Mouse (Mus musculus) bone marrow macrophage, adult 2 months (primary cell): ENCODE data around the gene Xpnpep1. TPM values are rescaled to one million over a fixed set of nuclear protein-coding genes. Genes with fewer than 3 reads are reported as not detected.

ENCODE experiments used
- H3K27ac ChIP-seq: 2 replicates; pipeline ENCODE4 v1.5.1; 2012; ENCODE audit warnings: low read depth, low read length; ENCODE audit not compliant: insufficient read depth
- H3K4me1 ChIP-seq: 2 replicates; pipeline ENCODE4 v1.6.1; 2012; ENCODE audit warnings: low read length; ENCODE audit not compliant: control insufficient read depth, insufficient read depth
- H3K4me3 ChIP-seq: 2 replicates; pipeline ENCODE4 v1.5.1; 2012; ENCODE audit warnings: mild to moderate bottlenecking, low read length, moderate library complexity; ENCODE audit not compliant: insufficient read depth
- CTCF ChIP-seq: IDR thresholded peaks from 2 replicates; pipeline ENCODE4 v1.5.1; 2012; ENCODE audit warnings: low read depth, mild to moderate bottlenecking, low read length, moderate library complexity
- POLR2A ChIP-seq: IDR thresholded peaks from 2 replicates; pipeline ENCODE4 v1.6.1; 2012; ENCODE audit warnings: mild to moderate bottlenecking, low read depth, low read length, borderline replicate concordance
- polyA plus RNA-seq: library from polyadenylated mRNA; stranded (reverse); fragments of >200 nt; gene quantifications from 2 replicates; pipeline ENCODE4 v1.2.4, GENCODE M21; 2012; ENCODE audit not compliant: missing spikeins, insufficient read depth, insufficient read length

Gene Xpnpep1
- polyA plus RNA-seq, 1 experiment, result 39.9 TPM

DNA sequence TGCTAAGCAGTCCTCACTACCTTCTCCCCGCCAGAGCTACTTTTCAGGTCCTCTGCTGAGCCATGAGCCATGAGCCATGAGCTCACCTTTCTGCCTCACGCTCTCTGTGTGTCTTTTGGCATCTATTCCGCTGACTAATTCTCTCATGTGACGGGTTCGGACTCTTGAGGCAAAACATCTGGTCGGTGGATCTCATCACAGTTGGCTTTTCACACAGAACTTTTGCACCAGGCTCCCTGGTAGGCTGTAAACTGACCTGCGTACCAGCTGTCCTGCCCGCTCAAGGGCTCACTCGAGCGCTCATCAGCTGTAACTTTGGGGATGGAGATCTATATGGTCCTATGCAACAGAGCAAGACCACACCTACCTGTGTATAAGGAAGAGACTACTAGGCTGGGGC is 26.9 kb upstream of the Xpnpep1 start:
- no peak overlapping the region for H3K27ac ChIP-seq
- H3K4me1 ChIP-seq, result no peaks in the 10 kb centered on the region
- H3K4me3 ChIP-seq, result no peak overlapping the region
- TF ChIP-seq POLR2A (no peak), CTCF (no peak)

DNA sequence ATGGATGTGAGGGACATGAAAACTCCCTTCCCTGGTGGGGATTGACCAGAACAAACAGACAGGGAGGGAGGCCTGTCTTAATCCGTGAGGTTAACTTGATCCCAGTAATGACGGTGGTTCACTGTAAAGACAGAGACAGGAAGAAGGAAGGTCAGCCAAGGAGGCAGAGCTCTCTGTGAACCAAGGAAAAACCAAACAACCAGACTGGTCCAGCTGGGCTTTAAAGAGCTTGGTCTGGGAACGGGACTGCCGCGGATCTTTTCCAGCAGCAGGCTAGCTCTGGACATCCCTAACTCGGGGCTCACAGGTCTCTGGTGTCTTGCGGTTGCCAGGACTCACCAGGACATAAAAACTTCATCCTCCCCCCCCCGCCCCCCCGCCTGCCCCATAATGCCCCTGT is 26.5 kb upstream of the Xpnpep1 start:
- H3K4me1 ChIP-seq, result no peaks in the 10 kb centered on the region
- no peak overlapping the region for H3K27ac ChIP-seq
- H3K4me3 ChIP-seq, result no peak overlapping the region
- TF ChIP-seq CTCF (no peak), POLR2A (no peak)

DNA sequence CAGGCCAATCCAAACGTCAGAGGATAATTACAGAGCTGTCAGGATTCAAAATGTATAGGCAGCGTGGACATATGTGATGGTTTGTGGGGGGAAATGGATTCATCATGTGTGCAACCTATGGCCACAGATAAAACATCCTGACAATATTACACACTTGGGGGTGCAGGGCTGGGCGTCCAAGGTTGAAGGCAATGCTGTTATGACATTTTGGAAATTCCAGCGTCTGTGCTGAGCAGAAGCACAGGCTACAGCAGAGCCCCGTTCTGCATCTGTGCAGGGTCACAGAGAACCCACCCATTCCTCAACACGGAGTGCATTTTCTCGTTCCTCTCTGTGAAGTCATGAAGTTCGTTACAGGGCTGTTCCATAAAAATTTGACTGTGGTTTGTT is 25.0 kb upstream of the Xpnpep1 start:
- H3K27ac ChIP-seq, result no peak overlapping the region
- TF ChIP-seq CTCF (no peak), POLR2A (no peak)
- H3K4me3 ChIP-seq, result no peak overlapping the region
- H3K4me1 ChIP-seq, result no peaks in the 10 kb centered on the region; the same call in 1 of the 2 replicates

DNA sequence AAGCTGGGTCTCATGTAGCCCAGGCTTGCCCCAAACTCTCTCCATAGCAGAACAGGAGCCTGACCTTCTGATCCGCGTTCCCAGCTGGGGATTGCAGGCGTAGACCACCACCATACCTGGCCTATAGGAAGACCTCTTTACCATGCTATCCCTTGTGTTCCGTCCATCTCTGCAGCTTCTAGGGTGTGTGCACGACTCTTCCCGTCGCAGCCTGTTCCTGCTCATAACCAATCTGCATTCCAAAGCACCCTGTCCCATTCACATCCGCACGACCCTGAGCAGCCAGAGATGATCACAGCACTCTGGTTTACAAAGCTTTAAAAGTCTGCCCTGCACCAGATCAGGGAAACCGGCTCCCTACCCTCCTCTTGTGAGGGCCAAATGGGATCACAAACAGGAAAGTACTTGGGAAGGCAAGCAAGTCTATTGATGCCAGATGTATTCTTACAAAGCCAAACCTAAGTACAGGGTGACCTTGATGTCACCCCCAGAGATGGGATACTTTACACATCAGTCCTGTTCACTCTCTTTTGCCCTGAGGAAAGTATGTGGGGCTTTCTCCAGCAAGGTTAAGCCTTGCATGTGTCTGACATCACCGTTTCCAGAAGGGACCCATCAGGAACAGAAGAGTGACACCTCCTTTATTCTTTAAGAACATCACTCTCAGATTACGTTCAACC is 24.4 kb upstream of the Xpnpep1 start:
- no peak overlapping the region for H3K4me3 ChIP-seq
- H3K27ac ChIP-seq, result no peak overlapping the region
- H3K4me1 ChIP-seq, result no peaks in the 10 kb centered on the region; the same call in 1 of the 2 replicates
- TF ChIP-seq CTCF (no peak), POLR2A (no peak)

DNA sequence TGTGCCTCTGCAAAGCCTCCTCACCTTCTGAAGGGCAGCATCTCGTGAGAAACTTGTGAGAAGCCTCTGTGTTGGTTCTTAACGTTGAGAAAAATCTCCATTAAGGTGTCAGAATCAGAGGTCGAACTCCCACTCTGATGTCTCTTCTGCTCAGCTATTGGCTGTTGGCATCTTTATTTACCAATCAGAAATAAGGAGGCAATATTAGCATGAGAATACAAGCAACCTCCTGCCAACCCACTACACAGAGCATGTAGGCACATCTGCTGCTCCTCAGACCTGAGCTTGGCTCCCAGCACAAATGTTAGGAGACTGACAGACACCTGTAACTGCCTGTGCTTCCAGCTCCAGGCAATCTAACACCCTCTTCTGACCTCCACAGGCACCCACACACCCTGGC is 22.0 kb upstream of the Xpnpep1 start:
- no peak overlapping the region for H3K27ac ChIP-seq
- H3K4me3 ChIP-seq, result no peak overlapping the region
- H3K4me1 ChIP-seq, result peaks cover 3% of the 10 kb centered on the region
- no peak for TF ChIP-seq CTCF
- TF ChIP-seq POLR2A, result no peak

- TF ChIP-seq CTCF, result no peak
- TF ChIP-seq POLR2A, result no peak
- Histone ChIP-seq H3K27ac (no peak overlapping the region), H3K4me3 (no peak overlapping the region)
Measured at GRCm38 (mm10) chr19:53059344-53060111, 19.5 kb upstream of the Xpnpep1 start.

DNA sequence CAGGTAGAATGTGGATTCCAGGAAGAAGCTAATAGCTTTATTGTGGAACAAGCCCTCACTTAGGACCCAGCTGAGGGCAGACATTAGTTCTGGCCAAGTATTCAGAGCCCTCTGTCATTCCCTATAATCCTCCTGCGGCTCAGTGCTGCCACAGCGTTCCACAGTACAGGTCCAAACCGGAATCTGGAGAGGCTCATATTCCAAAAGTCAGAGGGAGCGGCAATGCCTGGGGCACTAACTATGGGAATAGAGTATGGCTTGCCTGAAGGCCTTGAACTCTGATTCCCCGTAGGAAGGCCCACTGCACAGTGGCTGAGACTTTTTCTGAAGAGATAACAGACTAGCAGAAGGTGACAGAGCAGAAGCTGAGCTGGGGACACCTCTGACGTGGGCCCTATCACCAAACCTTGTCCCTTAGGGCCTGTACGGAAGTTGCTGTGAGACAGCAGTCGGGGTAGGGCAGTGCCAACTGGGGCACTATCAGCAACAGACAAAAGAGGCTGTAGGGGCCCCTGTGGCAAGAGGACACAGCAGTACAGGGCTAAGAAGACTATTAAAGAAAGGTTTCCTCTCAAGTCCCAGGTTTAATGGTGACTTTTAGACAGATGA is 18.8 kb upstream of the Xpnpep1 start:
- no peak overlapping the region for H3K4me3 ChIP-seq
- no peak overlapping the region for H3K27ac ChIP-seq
- no peak for TF ChIP-seq CTCF
- TF ChIP-seq POLR2A, result no peak
- H3K4me1 ChIP-seq, result peaks cover 3% of the 10 kb centered on the region

More at GRCm38 (mm10) chr19:53059344-53060111, 19.5 kb upstream of the Xpnpep1 start:
- peaks cover 3% of the 10 kb centered on the region for H3K4me1 ChIP-seq

- Histone ChIP-seq H3K4me3 (no peak overlapping the region), H3K27ac (no peak overlapping the region), H3K4me1 (peaks cover 3% of the 10 kb centered on the region)
- no peak for TF ChIP-seq CTCF
- TF ChIP-seq POLR2A, result no peak
Measured at GRCm38 (mm10) chr19:53057980-53058725, 18.1 kb upstream of the Xpnpep1 start.

DNA sequence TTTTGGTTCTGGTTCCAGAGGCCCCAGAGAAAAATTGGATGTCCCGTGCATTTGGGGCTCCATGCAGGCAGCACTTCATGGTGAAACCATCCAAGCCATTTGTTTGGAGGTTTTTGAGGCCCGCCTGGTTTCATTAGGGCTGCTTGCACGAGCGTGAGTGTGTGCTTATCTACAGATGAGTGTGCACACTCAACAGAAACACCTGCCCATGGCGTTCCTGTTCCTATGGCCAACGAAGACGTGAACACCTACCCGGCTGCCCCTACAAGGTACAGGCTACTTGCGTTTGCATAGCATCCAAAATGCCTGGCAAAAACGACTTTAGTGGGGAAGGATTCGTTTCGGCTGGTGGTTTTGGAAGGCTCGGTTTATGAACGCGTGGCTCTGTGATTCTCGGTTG is 13.3 kb upstream of the Xpnpep1 start:
- TF ChIP-seq CTCF (no peak), POLR2A (no peak)
- Histone ChIP-seq H3K4me3 (no peak overlapping the region), H3K27ac (no peak overlapping the region), H3K4me1 (peaks cover 3% of the 10 kb centered on the region; the same call in 1 of the 2 replicates)
